Mouse (Mus musculus) left cerebral cortex, adult 8-10 months (tissue): ENCODE data around the gene Klhl3. TPM values are rescaled to one million over a fixed set of nuclear protein-coding genes. Genes with fewer than 3 reads are reported as not detected.
A peak's percentile ranks its signal among the peaks of the same experiment; 100 is the strongest.
"Not testable (repeated sequence)": the region's sequence is repeated elsewhere in the genome, so short reads cannot be mapped to it uniquely, and the experiment has no call there.

ENCODE experiments used
- DNase-seq, 2 experiments: peaks; one replicate each; pipeline ENCODE4 v3.0.0; 2022; ENCODE audit warnings: low spot score in 2 of 2
- total RNA-seq, 4 experiments: library from RNA; stranded (reverse); gene quantifications; 2 replicates each; pipeline ENCODE4 v1.2.4; 2022

The Klhl3 gene
- total RNA-seq = 10 to 100 TPM; 24.6 to 30.1 (median 26.5) TPM

- peak; percentile 67 to 84 for DNase-seq
These were observed at the start of gene Klhl3 for GRCm38 (mm10) chr13:58113061-58113900. Gene Klhl3, minus strand, starts transcription at chr13:58113592.

- DNase-seq = no peak
These were observed 47.4 kb upstream of the Klhl3 start for GRCm38 (mm10) chr13:58160761-58161160.

GRCm38 (mm10) chr13:58158099-58158912 lies 44.9 kb upstream of the Klhl3 start:
- peak; percentile 80 to 88 for DNase-seq

- DNase-seq = peak; percentile 70 to 76
These were observed 44.2 kb upstream of the Klhl3 start, which contains the start of gene Idnk for GRCm38 (mm10) chr13:58157447-58158098. Gene Idnk, plus strand, starts transcription at chr13:58157649.

GRCm38 (mm10) chr13:58157036-58157435 lies 43.6 kb upstream of the Klhl3 start:
- DNase-seq = no peak

- no peak for DNase-seq
These were observed 42.6 kb upstream of the Klhl3 start for GRCm38 (mm10) chr13:58156031-58156430.

GRCm38 (mm10) chr13:58150442-58150841 lies 37.0 kb upstream of the Klhl3 start:
- no peak for DNase-seq

GRCm38 (mm10) chr13:58149629-58150028 lies 36.2 kb upstream of the Klhl3 start:
- no peak for DNase-seq

GRCm38 (mm10) chr13:58149033-58149558 lies 35.7 kb upstream of the Klhl3 start:
- DNase-seq = no peak

GRCm38 (mm10) chr13:58148256-58148831 lies 35.0 kb upstream of the Klhl3 start:
- peak in 1 of 2 experiments; percentile 18 for DNase-seq

GRCm38 (mm10) chr13:58147760-58148159 lies 34.4 kb upstream of the Klhl3 start:
- no peak for DNase-seq

GRCm38 (mm10) chr13:58146603-58147002 lies 33.2 kb upstream of the Klhl3 start:
- DNase-seq = not testable (repeated sequence)

GRCm38 (mm10) chr13:58131692-58132091 lies 18.3 kb upstream of the Klhl3 start:
- no peak for DNase-seq

- no peak for DNase-seq
These were observed 16.4 kb upstream of the Klhl3 start for GRCm38 (mm10) chr13:58129687-58130246.

- DNase-seq = peak; percentile 86 to 95
These were observed 15.6 kb upstream of the Klhl3 start for GRCm38 (mm10) chr13:58128768-58129671.

- DNase-seq = peak; percentile 90 to 92
These were observed 15.0 kb upstream of the Klhl3 start, which contains the start of gene Hnrnpa0 for GRCm38 (mm10) chr13:58128396-58128767. Gene Hnrnpa0, minus strand, starts transcription at chr13:58128556.

- DNase-seq = peak; percentile 59 to 65
These were observed 14.5 kb upstream of the Klhl3 start for GRCm38 (mm10) chr13:58127766-58128361.

- no peak for DNase-seq
These were observed 13.7 kb upstream of the Klhl3 start for GRCm38 (mm10) chr13:58126862-58127765.
